Mouse (Mus musculus) liver, postnatal 0 days (tissue): ENCODE measurements around the gene Adam12.

Source experiments
- CTCF ChIP-seq: sonication (generic); IDR thresholded peaks from 2 replicates; pipeline ENCODE4 v1.5.1; 2016; ENCODE audit warnings: antibody characterized with exemption, low read depth
- EP300 ChIP-seq: IDR thresholded peaks from 2 replicates; pipeline ENCODE4 v1.6.1; 2016; ENCODE audit warnings: antibody characterized with exemption, low read depth, mild to moderate bottlenecking

GRCm38 (mm10) chr7:133946113-133946512 lies 285.8 kb downstream of the Adam12 start:
- no peak for TF ChIP-seq CTCF
- TF ChIP-seq EP300: no peak
